8 mouse cellular contexts compared by ENCODE assay signal in the genomic region with DNA sequence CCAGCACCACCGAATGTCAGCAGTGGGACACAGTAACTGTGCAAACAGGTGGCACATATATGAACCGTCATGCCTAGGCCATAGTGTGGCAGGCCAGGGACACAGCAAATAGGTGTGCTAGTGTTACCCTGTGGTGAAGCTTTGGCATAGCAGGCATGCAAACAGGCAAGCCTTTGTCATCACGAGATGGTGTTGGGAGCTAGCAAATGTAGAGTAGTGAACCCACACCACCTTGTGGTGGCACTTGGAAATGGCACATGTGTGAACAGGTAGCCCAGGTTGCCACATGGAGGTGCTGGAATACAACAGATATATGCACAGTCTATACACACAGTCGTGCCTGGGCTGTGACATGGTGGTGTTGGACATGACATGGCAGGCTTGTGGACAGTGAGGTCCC. TPM values are rescaled to one million over a fixed set of nuclear protein-coding genes. Genes with fewer than 3 reads are reported as not detected.
A peak's percentile ranks its signal among the peaks of the same experiment; 100 is the strongest.
DNase-seq lines count a peak whose midpoint lies in the region; ATAC-seq and TF ChIP-seq lines count a peak whose summit lies in the region.

No protein-coding gene starts in this region.

- no peaks in the 10 kb centered on the region for H3K27me3 ChIP-seq in intestine, embryonic 16.5 days (replicated peaks; ENCODE audit: control insufficient read depth, insufficient read depth, low read length)
- H3K27me3 ChIP-seq in midbrain, embryonic 11.5 days (ENCODE audit: control insufficient read depth, insufficient read depth, low read length) = no peaks in the 10 kb centered on the region

- no peak overlapping the region for H3K9ac ChIP-seq in intestine, embryonic 16.5 days (ENCODE audit: low read depth, low read length)
- H3K9ac ChIP-seq in midbrain, embryonic 11.5 days (ENCODE audit: low read length) = no peak overlapping the region

- 29% methylated on average over 4 of the region's 4 CpGs for WGBS in intestine, embryonic 16.5 days
- WGBS in midbrain, embryonic 11.5 days = 30% methylated on average over 4 of the region's 4 CpGs

- H3K9me3 ChIP-seq in intestine, embryonic 16.5 days (ENCODE audit: control insufficient read depth, low read length) = no peaks in the 10 kb centered on the region
- H3K9me3 ChIP-seq in midbrain, embryonic 11.5 days (ENCODE audit: control insufficient read depth, low read length) = no peaks in the 10 kb centered on the region

- H3K27ac ChIP-seq in gastrocnemius, adult 2 months = no peak overlapping the region
- H3K27ac ChIP-seq in intestine, embryonic 16.5 days (ENCODE audit: low read length) = no peak overlapping the region
- H3K27ac ChIP-seq in midbrain, embryonic 11.5 days (ENCODE audit: low read depth, low read length) = no peak overlapping the region

- TF ChIP-seq CTCF in gastrocnemius, adult 2 months (IDR thresholded peaks at IDR 0.05) = peak; percentile 83

- no peak overlapping the region for H3K4me3 ChIP-seq in gastrocnemius, adult 2 months
- no peak overlapping the region for H3K4me3 ChIP-seq in intestine, embryonic 16.5 days (ENCODE audit: low read length)
- no peak overlapping the region for H3K4me3 ChIP-seq in midbrain, embryonic 11.5 days (ENCODE audit: low read depth, low read length)

- ATAC-seq in intestine, embryonic 16.5 days = peak; percentile 54
- ATAC-seq in midbrain, embryonic 11.5 days (ENCODE audit: low FRiP score) = peak; percentile 60

- intact Hi-C loops in gastrocnemius, adult 2 months (cut with DNase I) = loop anchor here (1.0 to 5.0 kb wide), 3 partner anchors 125 to 480 kb away; a partner anchor contains a TSS
- intact Hi-C loops in left cerebral cortex, postnatal 14 days (cut with DNase I) = loop anchor here (1.0 to 5.0 kb wide), 3 partner anchors 126 to 480 kb away; a partner anchor contains a TSS

- DNase-seq in WW6 (ENCODE audit: low read depth, low spot score) = peak; percentile 70
- DNase-seq in cerebellum, postnatal 14 days = peak; percentile 84 to 88
- DNase-seq in gastrocnemius, adult 2 months = peak; percentile 71
- peak; percentile 90 to 93 for DNase-seq in left cerebral cortex, postnatal 14 days (ENCODE audit: low spot score in 2 of 2)
- DNase-seq in midbrain, embryonic 11.5 days (ENCODE audit: low spot score, missing footprints) = peak; percentile 92
- peak; percentile 78 to 79 for DNase-seq in right cerebral cortex, postnatal 36 days (ENCODE audit: low spot score in 2 of 2)
- peak; percentile 62 for DNase-seq in yolk sac, embryonic 10.5 days (ENCODE audit: low spot score)

- peaks cover 10% of the 10 kb centered on the region for H3K4me1 ChIP-seq in intestine, embryonic 16.5 days (ENCODE audit: control insufficient read depth, insufficient read depth, low read length)
- no peaks in the 10 kb centered on the region for H3K4me1 ChIP-seq in midbrain, embryonic 11.5 days (ENCODE audit: control insufficient read depth, insufficient read depth, low read length)

- no peak overlapping the region for H3K4me2 ChIP-seq in intestine, embryonic 16.5 days (ENCODE audit: low read depth, low read length)
- no peak overlapping the region for H3K4me2 ChIP-seq in midbrain, embryonic 11.5 days

- no peaks in the 10 kb centered on the region for H3K36me3 ChIP-seq in intestine, embryonic 16.5 days (ENCODE audit: control insufficient read depth, insufficient read depth, low read length)
- no peaks in the 10 kb centered on the region for H3K36me3 ChIP-seq in midbrain, embryonic 11.5 days (ENCODE audit: control insufficient read depth, insufficient read depth, low read length)

RNA-seq across cellular contexts. Expression of a gene that starts 30.5 kb away (rescaled TPM):
- 10 to 100 TPM; 32.5 to 49.8 TPM for total RNA-seq in gastrocnemius, adult 2 months (2021)
- 66.0 and 69.4 TPM in 2 replicates for polyA plus RNA-seq in intestine, embryonic 16.5 days (2015; fragmentation: Nextera tagmentation; extraction: Ambion mirVana)
- total RNA-seq in left cerebral cortex, postnatal 14 days (2021) = 10 to 100 TPM; 33.9 to 37.1 TPM
- polyA plus RNA-seq in midbrain, embryonic 11.5 days (2014; fragmentation: Nextera tagmentation; extraction: Ambion mirVana) = 41.9 and 45.9 TPM in 2 replicates
